Mouse (Mus musculus) brain, embryonic 14.5 days (tissue): Measurements from ENCODE around the gene Snd1. TPM values are rescaled to one million over a fixed set of nuclear protein-coding genes. Genes with fewer than 3 reads are reported as not detected.

Experiments used
- DNase-seq: peaks from one replicate; pipeline ENCODE4 v3.0.0-alpha.2; 2011; ENCODE audit warnings: low read depth
- CTCF ChIP-seq: fragments of 200-500 bp; IDR thresholded peaks from 2 replicates; pipeline ENCODE4 v1.5.1; 2012; ENCODE audit warnings: inconsistent platforms, mild to moderate bottlenecking, moderate library complexity, borderline replicate concordance; ENCODE audit not compliant: insufficient read depth, insufficient read length; ENCODE audit errors: extremely low read depth
- POLR2A ChIP-seq: fragments of 200-500 bp; IDR thresholded peaks from 2 replicates; pipeline ENCODE4 v1.6.1; 2012; ENCODE audit warnings: mild to moderate bottlenecking, inconsistent platforms, borderline replicate concordance; ENCODE audit not compliant: poor library complexity, insufficient read depth, insufficient read length, severe bottlenecking; ENCODE audit errors: extremely low read depth
- polyA plus RNA-seq: library from polyadenylated mRNA; depleted of rRNA; stranded (reverse); fragments of >200 nt; gene quantifications from 2 replicates; pipeline ENCODE4 v1.2.3, GENCODE M21; 2012

Gene Snd1
- polyA plus RNA-seq, 1 experiment: 73.1 TPM

DNA sequence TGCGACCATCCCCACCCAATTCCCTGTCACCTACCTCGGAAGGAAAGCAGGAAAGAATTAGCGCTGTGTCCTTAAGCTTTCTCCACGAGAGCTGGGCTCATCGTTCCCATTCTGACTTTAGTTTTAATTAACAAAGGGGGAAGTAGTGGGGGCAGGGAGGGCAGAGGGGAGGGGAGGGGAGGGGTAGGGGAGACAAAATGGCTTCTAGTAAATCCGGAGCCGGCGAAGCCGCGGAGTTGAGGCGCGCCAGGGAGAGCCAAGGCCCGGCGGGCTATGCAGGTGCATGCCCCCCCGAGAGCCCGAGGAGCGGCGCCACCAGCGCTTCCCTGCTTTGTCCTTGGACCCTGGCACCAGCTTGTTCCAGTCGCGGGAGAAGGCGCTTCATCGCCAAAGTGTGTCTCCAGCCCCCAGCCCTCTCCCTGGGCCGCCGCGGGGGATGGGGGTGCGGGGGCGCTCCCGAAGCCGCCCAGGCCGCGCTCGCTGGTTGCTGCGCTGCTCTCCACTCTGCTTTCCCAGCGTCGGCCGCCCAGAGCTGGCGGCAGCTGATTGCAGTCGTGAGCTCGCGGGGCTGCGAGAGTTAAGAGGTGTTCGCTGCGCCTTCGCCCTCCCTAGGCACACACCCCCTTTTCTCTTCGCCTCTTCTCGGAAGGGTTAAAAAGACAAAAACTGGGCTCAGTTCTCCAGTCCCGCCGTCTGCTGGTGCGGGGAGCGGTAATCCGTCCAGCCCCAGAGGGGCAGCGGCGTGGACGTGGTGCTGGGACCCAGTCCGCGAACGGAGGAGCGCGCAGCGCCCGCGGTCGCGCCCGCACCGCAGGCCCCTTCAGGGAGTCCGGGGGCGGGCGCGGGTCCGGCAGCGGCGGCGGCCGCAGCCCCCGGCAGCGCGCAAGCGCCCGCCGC lies 357.2 kb downstream of the Snd1 start:
- TF ChIP-seq POLR2A: no peak
- no peak for TF ChIP-seq CTCF
- DNase-seq: peak; percentile 83

GRCm38 (mm10) chr6:28832751-28833291 lies 357.9 kb downstream of the Snd1 start:
- peak; percentile 91 for DNase-seq
- TF ChIP-seq CTCF: no peak
- TF ChIP-seq POLR2A: peak; percentile 21; the same call in 1 of the 2 replicates

- TF ChIP-seq CTCF (no peak), POLR2A (no peak)
- peak; percentile 73 for DNase-seq
Measured at GRCm38 (mm10) chr6:28833380-28833822, 358.5 kb downstream of the Snd1 start.

- DNase-seq: no peak
- no peak for TF ChIP-seq CTCF
- TF ChIP-seq POLR2A: no peak
Measured at GRCm38 (mm10) chr6:28834046-28834445, 359.1 kb downstream of the Snd1 start.

DNA sequence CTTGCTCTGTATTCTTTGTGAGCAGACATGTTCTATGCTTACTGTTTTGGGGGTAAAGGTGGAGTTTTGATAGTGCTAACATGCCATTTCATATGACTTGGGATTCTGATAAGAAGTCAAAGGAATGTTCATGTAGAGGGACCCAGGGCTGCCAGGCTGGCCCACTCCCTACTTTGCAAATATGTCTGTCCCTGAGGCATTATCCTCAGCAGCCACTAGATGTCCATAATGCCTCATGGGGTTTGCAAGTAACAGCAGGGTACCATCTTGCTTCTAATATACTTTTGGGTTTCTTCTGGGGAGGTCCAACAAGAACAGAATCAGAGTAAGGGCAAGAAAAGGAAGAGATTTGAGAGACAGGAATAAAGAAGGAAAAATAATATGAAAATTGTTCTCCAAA lies 361.7 kb downstream of the Snd1 start:
- TF ChIP-seq POLR2A (no peak), CTCF (peak; percentile 62; the same call in 1 of the 2 replicates)
- DNase-seq: peak; percentile 65

- TF ChIP-seq CTCF (no peak), POLR2A (no peak)
- no peak for DNase-seq
Measured at GRCm38 (mm10) chr6:28841569-28841968, 366.6 kb downstream of the Snd1 start.

DNA sequence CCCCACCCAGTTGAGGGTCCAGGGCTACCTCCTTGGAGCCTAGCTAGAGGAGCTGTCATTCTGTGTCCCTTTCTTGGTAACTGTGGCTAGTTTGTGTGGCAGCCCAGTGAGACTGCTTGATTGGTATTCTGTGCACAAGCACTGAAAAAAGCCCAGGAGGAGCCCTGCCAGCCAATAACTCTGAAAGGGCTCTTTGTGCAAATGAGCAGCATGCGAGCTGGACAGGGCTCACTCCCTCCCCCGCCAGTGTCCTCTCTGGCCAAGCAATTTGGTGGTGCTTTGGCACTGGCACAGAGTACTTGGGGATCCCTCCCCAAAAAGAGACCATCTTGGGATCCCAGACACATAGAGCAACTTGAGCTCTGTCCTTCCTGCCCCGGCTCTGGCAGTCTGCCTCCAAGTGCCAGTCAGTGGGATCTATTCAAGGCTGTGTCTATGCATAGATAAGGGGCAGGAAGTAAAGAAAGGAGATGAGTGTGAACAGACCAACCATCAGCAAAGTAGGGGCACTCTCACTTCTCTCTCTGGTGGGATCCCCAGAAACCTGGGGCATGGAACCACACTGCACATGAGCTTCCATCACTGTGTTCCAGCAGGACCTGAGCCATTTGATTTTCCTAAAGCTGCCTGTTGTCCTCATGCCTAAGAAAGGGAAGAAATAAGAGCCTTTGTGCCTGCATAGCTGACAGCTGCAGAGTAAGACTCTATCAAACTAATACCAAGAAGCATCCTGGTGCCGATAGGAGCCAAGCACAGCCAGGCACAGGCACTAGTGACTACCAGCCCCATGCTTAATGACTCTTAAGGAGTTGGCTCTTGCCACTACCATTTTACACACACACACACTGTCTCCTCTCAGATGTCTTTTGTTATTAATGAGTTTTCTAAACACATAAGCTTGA lies 367.7 kb downstream of the Snd1 start:
- peak; percentile 95 for DNase-seq
- TF ChIP-seq CTCF (no peak), POLR2A (no peak)

- no peak for TF ChIP-seq CTCF
- peak; percentile 39 for DNase-seq
Measured at GRCm38 (mm10) chr6:28845610-28846009, 370.7 kb downstream of the Snd1 start.

DNA sequence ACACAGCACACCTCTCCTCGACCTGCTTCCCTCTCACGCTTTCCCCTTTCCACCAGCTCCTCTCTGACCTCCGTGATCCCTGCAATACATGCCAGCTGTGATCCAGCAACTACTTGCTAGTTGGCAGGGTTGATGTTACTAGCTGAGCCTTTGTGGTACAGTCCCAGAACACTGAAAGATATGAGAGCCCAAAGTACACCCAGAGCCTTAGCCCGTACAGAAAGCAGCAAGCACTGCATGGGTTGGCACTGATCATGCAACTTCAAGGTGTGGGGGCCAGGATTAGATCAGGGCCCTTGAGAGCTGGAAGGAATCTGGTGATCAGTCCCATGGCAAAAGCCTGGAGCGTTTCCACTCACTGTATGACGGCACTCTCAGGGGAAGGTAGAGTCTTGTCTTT lies 372.7 kb downstream of the Snd1 start:
- TF ChIP-seq POLR2A: no peak
- TF ChIP-seq CTCF: no peak
- no peak for DNase-seq

DNA sequence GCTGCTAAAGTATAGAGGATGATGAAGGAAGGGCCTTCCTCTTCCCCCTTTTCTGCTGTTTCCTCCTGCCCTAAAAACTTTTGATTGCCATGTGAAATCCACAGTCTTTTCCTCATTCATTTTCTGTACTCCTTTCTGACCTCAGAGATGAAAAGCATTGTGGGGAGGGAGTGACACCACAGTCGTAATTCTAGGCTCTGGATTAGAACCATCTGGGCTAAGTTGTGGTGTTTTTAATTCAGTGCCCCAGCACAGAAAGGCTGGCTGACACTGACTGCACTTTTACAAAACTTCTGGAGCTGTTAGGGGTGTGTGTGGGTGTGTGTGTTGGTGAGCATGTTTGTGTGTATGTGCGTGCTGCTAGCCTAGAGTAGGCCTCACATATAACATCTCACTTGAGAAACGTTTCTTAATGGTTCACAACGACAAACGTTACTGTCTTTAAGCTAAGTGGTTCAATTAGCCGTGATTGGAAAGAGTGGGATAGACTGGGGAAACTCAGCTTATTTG lies 373.4 kb downstream of the Snd1 start:
- no peak for DNase-seq
- no peak for TF ChIP-seq CTCF
- no peak for TF ChIP-seq POLR2A

DNA sequence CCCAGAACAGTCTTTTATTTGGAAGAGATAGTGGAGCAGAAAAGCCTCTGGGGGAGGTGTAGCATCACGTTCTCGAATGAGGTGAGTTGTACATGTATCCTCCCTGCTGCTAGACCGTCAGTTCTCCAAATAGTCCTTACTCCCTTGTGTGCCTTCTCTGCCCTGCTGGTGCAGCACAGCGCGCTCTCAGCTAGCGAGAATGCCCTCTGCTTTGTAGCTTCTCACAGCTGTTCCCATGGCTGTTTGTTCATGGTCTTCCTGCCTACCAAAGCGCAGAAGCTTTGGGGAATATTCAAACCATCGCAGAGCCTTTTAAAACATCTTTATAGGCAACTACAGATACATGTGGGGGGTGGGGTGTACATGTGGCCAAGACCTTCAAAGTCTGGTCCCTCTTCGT lies 374.0 kb downstream of the Snd1 start:
- TF ChIP-seq CTCF: no peak
- no peak for TF ChIP-seq POLR2A
- DNase-seq: peak; percentile 51
